Mouse (Mus musculus): Measurements from ENCODE around the gene Vmn2r6. TPM values are rescaled to one million over a fixed set of nuclear protein-coding genes. Genes with fewer than 3 reads are reported as not detected.

The Vmn2r6 gene
- polyA plus RNA-seq (2017; shearing (Covaris generic)), result under 1 TPM in 1 of 2 experiments, not detected in 1; 0.04 TPM

GRCm38 (mm10) chr3:64565730-64566129, at the start of gene Vmn2r6:
TSS of gene Vmn2r6 (minus strand) at chr3:64565830.

GRCm38 (mm10) chr3:64509742-64510141, 55.9 kb downstream of the Vmn2r6 start, which contains the start of gene Vmn2r5:
TSS of gene Vmn2r5 (minus strand) at chr3:64509842.

Other genes with a start within 250 kb of the Vmn2r6 start
- gene Vmn2r4, start 150.5 kb downstream of the Vmn2r6 start, polyA plus RNA-seq (2017; shearing (Covaris generic)), result under 1 TPM in 1 of 2 experiments, not detected in 1; 0.11 TPM
- gene Vmn2r5, start 56.0 kb downstream of the Vmn2r6 start, polyA plus RNA-seq (2017; shearing (Covaris generic)), result under 1 TPM in 1 of 2 experiments, not detected in 1; 0.11 TPM

All from activated CD4-positive, CD25-positive, alpha-beta regulatory T cell (primary cell).